Comparison of ENCODE assay signal across 8 mouse cellular contexts in genomic region chr11:115814605-115815450, GRCm38 (mm10). TPM values are rescaled to one million over a fixed set of nuclear protein-coding genes. Genes with fewer than 3 reads are reported as not detected.
DNase-seq lines count a peak whose midpoint lies in the region; ATAC-seq and TF ChIP-seq lines count a peak whose summit lies in the region.

Tsen54 (plus strand) TSS chr11:115814724.

- under 1% methylated on average over 81 of the region's 84 CpGs for WGBS in forebrain, postnatal 0 days

- H3K36me3 ChIP-seq in G1E (replicated peaks) = peaks cover 37% of the 10 kb centered on the region
- H3K36me3 ChIP-seq in forebrain, postnatal 0 days (ENCODE audit: insufficient read depth) = peaks cover 12% of the 10 kb centered on the region

- H3K4me3 ChIP-seq in G1E (ENCODE audit: low read depth, low read length) = peak within 1 kb of the TSS; percentile 88
- H3K4me3 ChIP-seq in forebrain, postnatal 0 days (ENCODE audit: low read depth, low read length) = peak within 1 kb of the TSS; percentile 92

- ATAC-seq in G1E (ENCODE audit: extremely low read depth, insufficient number of reproducible peaks, low FRiP score, poor library complexity, severe bottlenecking) = no peak
- ATAC-seq in forebrain, postnatal 0 days = peak; percentile 72
- ATAC-seq in hematopoietic stem cell, adult 5-6 weeks (replicated peaks in 1 of 2; ENCODE audit: insufficient read depth in 1 of 2, low FRiP score in 2 of 2, low TSS enrichment in 1 of 2, low read depth in 1 of 2, poor library complexity in 2 of 2, severe bottlenecking in 2 of 2) = peak; percentile 13 to 56; a peak in 3 of 4 replicates

- H3K4me1 ChIP-seq in G1E (ENCODE audit: insufficient read depth, low read depth, low read length) = peaks cover 41% of the 10 kb centered on the region
- peaks cover 11% of the 10 kb centered on the region for H3K4me1 ChIP-seq in forebrain, postnatal 0 days (ENCODE audit: insufficient read depth)

- peak within 1 kb of the TSS; percentile 76 for H3K9ac ChIP-seq in forebrain, postnatal 0 days

- no peaks in the 10 kb centered on the region for H3K9me3 ChIP-seq in G1E (replicated peaks)
- H3K9me3 ChIP-seq in forebrain, postnatal 0 days (ENCODE audit: low read length) = no peaks in the 10 kb centered on the region

- DNase-seq in G1E (ENCODE audit: low spot score) = peak; percentile 80
- peak; percentile 89 to 96 for DNase-seq in cerebellum, adult 18-20 months
- peak; percentile 89 for DNase-seq in forebrain, postnatal 0 days
- DNase-seq in layer of hippocampus, postnatal 10 days (ENCODE audit: low spot score in 2 of 2) = peak; percentile 87 to 91
- DNase-seq in lung, postnatal 10 days = peak; percentile 89
- peak; percentile 84 for DNase-seq in ovary, postnatal 14 days (ENCODE audit: low spot score)
- peak; percentile 89 for DNase-seq in thymus, postnatal 14 days

- TF ChIP-seq CTCF in G1E (IDR thresholded peaks at IDR 0.05; ENCODE audit: low read depth, low read length) = no peak
- no peak for TF ChIP-seq CTCF in forebrain, postnatal 0 days (IDR thresholded peaks at IDR 0.05; ENCODE audit: low read depth)

- H3K27me3 ChIP-seq in G1E (ENCODE audit: insufficient read depth, low read length) = peaks cover 39% of the 10 kb centered on the region
- no peaks in the 10 kb centered on the region for H3K27me3 ChIP-seq in forebrain, postnatal 0 days (ENCODE audit: insufficient read depth, low read length)

- H3K27ac ChIP-seq in forebrain, postnatal 0 days (ENCODE audit: low read depth, low read length) = peak within 1 kb of the TSS; percentile 24; the same call in 1 of the 2 replicates

- H3K4me2 ChIP-seq in forebrain, postnatal 0 days (ENCODE audit: low read depth) = peak within 1 kb of the TSS; percentile 95

RNA-seq across cellular contexts. Expression of gene Tsen54, which starts in this region (rescaled TPM):
- total RNA-seq in G1E (2014; fragmentation: Nextera tagmentation) = 6.2 and 6.6 TPM in 2 replicates
- total RNA-seq in G1E (2017) = 16.8 and 18.7 TPM in 2 replicates
- polyA plus RNA-seq in G1E (2012) = 33.0 and 37.5 TPM in 2 replicates
- 23.5 and 25.5 TPM in 2 replicates for total RNA-seq in forebrain, postnatal 0 days (2014; rRNA removed)
- 16.8 and 18.1 TPM in 2 replicates for polyA plus RNA-seq in forebrain, postnatal 0 days (2015; fragmentation: Nextera tagmentation; extraction: Ambion mirVana)
- 23.5 and 28.7 TPM in 2 replicates for total RNA-seq in hematopoietic stem cell, adult 5-6 weeks (2017)
- 10 to 100 TPM; 16.1 to 22.3 TPM for total RNA-seq in layer of hippocampus, postnatal 10 days (2021)
